Comparison of ENCODE assay signal across 14 mouse cellular contexts in genomic region chr11:20165991-20166390, GRCm38 (mm10).
"Had no signal": no experiment of that assay in that cellular context is flagged by ENCODE, and none has a peak within 500 bp of the region (broad histone marks: within the 10 kb centered on the region; RNA-seq: fewer than 3 reads in every experiment).

No protein-coding gene starts in this region.

- DNase-seq: kidney, postnatal 14 days; liver; liver, embryonic 13.5 days; liver, postnatal 0 days; lung, postnatal 14 days; retina, postnatal 1 day; thymus, postnatal 36 days had no signal

- H3K4me3 ChIP-seq: kidney, embryonic 15.5 days; layer of hippocampus, adult 2 months; limb, embryonic 12.5 days; liver, embryonic 13.5 days; lung, embryonic 15.5 days; midbrain, embryonic 12.5 days; neural tube, embryonic 13.5 days; stomach, embryonic 15.5 days had no signal

- H3K4me1 ChIP-seq: kidney, embryonic 15.5 days; limb, embryonic 12.5 days; liver, embryonic 13.5 days; lung, embryonic 15.5 days; midbrain, embryonic 12.5 days; neural tube, embryonic 13.5 days; stomach, embryonic 15.5 days had no signal

- H3K27me3 ChIP-seq: kidney, embryonic 15.5 days; limb, embryonic 12.5 days; liver, embryonic 13.5 days; lung, embryonic 15.5 days; midbrain, embryonic 12.5 days; neural tube, embryonic 13.5 days; stomach, embryonic 15.5 days had no signal

- H3K27ac ChIP-seq: kidney, embryonic 15.5 days; layer of hippocampus, adult 2 months; limb, embryonic 12.5 days; liver, embryonic 13.5 days; lung, embryonic 15.5 days; midbrain, embryonic 12.5 days; neural tube, embryonic 13.5 days; stomach, embryonic 15.5 days had no signal

- H3K36me3 ChIP-seq: kidney, embryonic 15.5 days; limb, embryonic 12.5 days; liver, embryonic 13.5 days; lung, embryonic 15.5 days; midbrain, embryonic 12.5 days; neural tube, embryonic 13.5 days; stomach, embryonic 15.5 days had no signal
